Mouse (Mus musculus): ENCODE data around the gene Tbx15.
"Not testable (repeated sequence)": the region's sequence is repeated elsewhere in the genome, so short reads cannot be mapped to it uniquely, and the experiment has no call there.

Tbx15 gene

GRCm38 (mm10) chr3:99266752-99267303 lies 26.6 kb downstream of the Tbx15 start:
- DNase-seq (ENCODE audit: low read depth, low spot score), result no peak

- no peak for DNase-seq (ENCODE audit: low read depth, low spot score)
Measured at GRCm38 (mm10) chr3:99277973-99278580, 37.9 kb downstream of the Tbx15 start.

GRCm38 (mm10) chr3:99279718-99280117 lies 39.5 kb downstream of the Tbx15 start:
- no peak for DNase-seq (ENCODE audit: low read depth, low spot score)

- DNase-seq (ENCODE audit: low read depth, low spot score), result no peak
Measured at GRCm38 (mm10) chr3:99281453-99281852, 41.3 kb downstream of the Tbx15 start.

GRCm38 (mm10) chr3:99288302-99288701 lies 48.1 kb downstream of the Tbx15 start:
- DNase-seq (ENCODE audit: low read depth, low spot score), result no peak

GRCm38 (mm10) chr3:99290064-99290702 lies 50.0 kb downstream of the Tbx15 start:
- no peak for DNase-seq (ENCODE audit: low read depth, low spot score)

- no peak for DNase-seq (ENCODE audit: low read depth, low spot score)
Measured at GRCm38 (mm10) chr3:99290878-99291277, 50.7 kb downstream of the Tbx15 start.

- DNase-seq (ENCODE audit: low read depth, low spot score), result no peak
Measured at GRCm38 (mm10) chr3:99291386-99291785, 51.2 kb downstream of the Tbx15 start.

GRCm38 (mm10) chr3:99292531-99292931 lies 52.4 kb downstream of the Tbx15 start:
- no peak for DNase-seq (ENCODE audit: low read depth, low spot score)

- not testable (repeated sequence) for DNase-seq (ENCODE audit: low read depth, low spot score)
Measured at GRCm38 (mm10) chr3:99294209-99294608, 54.0 kb downstream of the Tbx15 start.

GRCm38 (mm10) chr3:99295301-99295700 lies 55.1 kb downstream of the Tbx15 start:
- DNase-seq (ENCODE audit: low read depth, low spot score), result no peak

- DNase-seq (ENCODE audit: low read depth, low spot score), result no peak
Measured at GRCm38 (mm10) chr3:99296186-99296585, 56.0 kb downstream of the Tbx15 start.

GRCm38 (mm10) chr3:99300846-99301245 lies 60.7 kb downstream of the Tbx15 start:
- no peak for DNase-seq (ENCODE audit: low read depth, low spot score)

- peak; percentile 14 for DNase-seq (ENCODE audit: low read depth, low spot score)
Measured at GRCm38 (mm10) chr3:99310877-99311276, 70.7 kb downstream of the Tbx15 start.

GRCm38 (mm10) chr3:99311943-99312635 lies 71.9 kb downstream of the Tbx15 start:
- DNase-seq (ENCODE audit: low read depth, low spot score), result peak; percentile 17

GRCm38 (mm10) chr3:99322345-99322744 lies 82.2 kb downstream of the Tbx15 start:
- DNase-seq (ENCODE audit: low read depth, low spot score), result no peak

GRCm38 (mm10) chr3:99329316-99329715 lies 89.1 kb downstream of the Tbx15 start:
- DNase-seq (ENCODE audit: low read depth, low spot score), result no peak

GRCm38 (mm10) chr3:99331086-99331485 lies 90.9 kb downstream of the Tbx15 start:
- DNase-seq (ENCODE audit: low read depth, low spot score), result no peak

- DNase-seq (ENCODE audit: low read depth, low spot score), result no peak
Measured at GRCm38 (mm10) chr3:99336866-99337265, 96.7 kb downstream of the Tbx15 start.

GRCm38 (mm10) chr3:99338756-99339155 lies 98.6 kb downstream of the Tbx15 start:
- no peak for DNase-seq (ENCODE audit: low read depth, low spot score)

GRCm38 (mm10) chr3:99340021-99340420 lies 99.8 kb downstream of the Tbx15 start:
- no peak for DNase-seq (ENCODE audit: low read depth, low spot score)

GRCm38 (mm10) chr3:99379616-99380250 lies 139.6 kb downstream of the Tbx15 start:
- DNase-seq (ENCODE audit: low read depth, low spot score), result no peak

Measured in embryo, embryonic 11.5 days (tissue).